Mouse (Mus musculus) forebrain, embryonic 10.5 days (tissue): ENCODE results near the gene Bcl11a. TPM values are rescaled to one million over a fixed set of nuclear protein-coding genes. Genes with fewer than 3 reads are reported as not detected.
A peak's percentile ranks its signal among the peaks of the same experiment; 100 is the strongest.

Source experiments
- DNase-seq: peaks from one replicate; pipeline ENCODE4 v3.0.0-alpha.2; 2017; ENCODE audit warnings: low spot score; ENCODE audit errors: extremely low spot score
- H3K27ac ChIP-seq: fragments of 300-500 bp; sonication (generic); 2 replicates; pipeline ENCODE4 v1.5.1; 2016; ENCODE audit warnings: mild to moderate bottlenecking
- H3K27me3 ChIP-seq: fragments of 300-500 bp; sonication (generic); 2 replicates; pipeline ENCODE4 v1.6.1; 2016; ENCODE audit warnings: mild to moderate bottlenecking; ENCODE audit not compliant: poor library complexity, severe bottlenecking
- H3K36me3 ChIP-seq: fragments of 300-500 bp; sonication (generic); replicated peaks from 2 replicates; pipeline ENCODE4 v1.6.1; 2016; ENCODE audit warnings: mild to moderate bottlenecking, moderate library complexity
- H3K4me1 ChIP-seq: fragments of 300-500 bp; sonication (generic); 2 replicates; pipeline ENCODE4 v1.6.1; 2016
- H3K4me3 ChIP-seq: fragments of 300-500 bp; sonication (generic); 2 replicates; pipeline ENCODE4 v1.5.1; 2016; ENCODE audit warnings: mild to moderate bottlenecking, moderate library complexity
- H3K9me3 ChIP-seq: fragments of 300-500 bp; sonication (generic); 2 replicates; pipeline ENCODE4 v1.6.1; 2016; ENCODE audit warnings: mild to moderate bottlenecking, moderate library complexity
- WGBS: fragments of 180-500 bp; shearing (Covaris S2); methylation state at CpG from one replicate; pipeline ENCODE4 v1.1.7; 2016; 5-methylcytosine and 5-hydroxymethylcytosine counted together
- polyA plus RNA-seq: library from polyadenylated mRNA; unstranded; fragments of >200 nt; fragmentation: Nextera tagmentation; extraction: Ambion mirVana; gene quantifications from 2 replicates; pipeline ENCODE4 v1.2.1, GENCODE M21; 2016

The Bcl11a gene
- polyA plus RNA-seq, 1 experiment from 2014 or later, result 44.1 TPM

GRCm38 (mm10) chr11:24095656-24096353 is 17.9 kb downstream of the Bcl11a start:
- no peak for DNase-seq
- 71% methylated on average over 7 of the region's 7 CpGs for WGBS
- Histone ChIP-seq H3K9me3 (no peaks in the 10 kb centered on the region), H3K27me3 (peaks cover 9% of the 10 kb centered on the region; the same call in 1 of the 2 replicates), H3K36me3 (peaks cover 18% of the 10 kb centered on the region), H3K4me3 (no peak overlapping the region), H3K4me1 (peaks cover 94% of the 10 kb centered on the region), H3K27ac (peak overlapping the region; percentile 72; the same call in 1 of the 2 replicates)

GRCm38 (mm10) chr11:24096483-24096882 is 18.6 kb downstream of the Bcl11a start:
- Histone ChIP-seq H3K4me3 (no peak overlapping the region; the same call in 1 of the 2 replicates), H3K9me3 (no peaks in the 10 kb centered on the region), H3K27ac (peak overlapping the region; percentile 72; the same call in 1 of the 2 replicates), H3K4me1 (peaks cover 95% of the 10 kb centered on the region), H3K27me3 (peaks cover 7% of the 10 kb centered on the region; the same call in 1 of the 2 replicates), H3K36me3 (peaks cover 18% of the 10 kb centered on the region)
- DNase-seq, result no peak
- 54% methylated on average over 6 of the region's 6 CpGs for WGBS

DNA sequence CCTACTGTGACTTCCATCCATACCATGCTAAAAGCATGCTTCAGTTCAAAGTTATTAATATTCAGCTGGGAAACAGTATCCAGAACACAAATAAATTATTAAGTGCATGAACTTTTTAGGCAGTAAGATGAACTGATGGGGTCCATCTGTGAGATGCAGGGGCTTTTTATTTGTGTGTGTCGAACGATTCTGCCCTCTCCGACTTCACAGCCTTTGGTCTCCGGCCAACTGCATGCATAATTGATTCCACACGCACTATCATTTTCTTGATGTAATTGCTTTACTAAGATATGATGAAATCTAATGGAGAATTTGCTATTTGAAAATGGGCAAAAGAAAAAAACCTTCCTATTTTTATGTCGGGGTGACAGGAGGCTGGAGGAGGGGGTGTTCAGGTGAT is 19.2 kb downstream of the Bcl11a start:
- no peak overlapping the region for H3K4me3 ChIP-seq
- peak overlapping the region; percentile 72; the same call in 1 of the 2 replicates for H3K27ac ChIP-seq
- H3K9me3 ChIP-seq, result no peaks in the 10 kb centered on the region
- H3K27me3 ChIP-seq, result peaks cover 4% of the 10 kb centered on the region; the same call in 1 of the 2 replicates
- WGBS, result 65% methylated on average over 6 of the region's 6 CpGs
- peaks cover 21% of the 10 kb centered on the region for H3K36me3 ChIP-seq
- DNase-seq, result no peak
- peaks cover 94% of the 10 kb centered on the region for H3K4me1 ChIP-seq

DNA sequence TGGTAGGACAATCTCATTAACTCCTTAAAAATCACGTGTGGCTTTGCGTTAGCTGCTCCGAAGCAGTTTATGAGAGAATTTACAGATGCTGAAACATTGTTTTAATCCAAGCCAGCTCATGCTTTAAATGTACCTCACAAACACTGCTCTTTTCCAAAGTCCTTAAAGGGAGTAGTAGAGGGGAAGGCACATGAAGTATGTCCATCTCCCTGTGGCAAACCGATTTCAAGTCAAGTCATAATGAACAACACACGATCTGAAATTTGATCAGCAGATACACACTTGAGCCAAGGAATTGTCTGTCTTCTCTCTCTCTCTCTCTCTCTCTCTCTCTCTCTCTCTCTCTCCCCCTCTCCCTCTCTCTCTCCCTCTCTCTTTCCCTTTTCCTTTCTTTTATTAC is 20.2 kb downstream of the Bcl11a start:
- H3K27ac ChIP-seq, result no peak overlapping the region
- no peaks in the 10 kb centered on the region for H3K27me3 ChIP-seq
- DNase-seq, result no peak
- 81% methylated on average over 5 of the region's 5 CpGs for whole genome bisulfite sequencing
- no peak overlapping the region for H3K4me3 ChIP-seq
- peaks cover 18% of the 10 kb centered on the region for H3K36me3 ChIP-seq
- H3K4me1 ChIP-seq, result peaks cover 87% of the 10 kb centered on the region
- H3K9me3 ChIP-seq, result no peaks in the 10 kb centered on the region

- 47% methylated on average over 3 of the region's 3 CpGs for WGBS
Measured at GRCm38 (mm10) chr11:24098662-24099061, 20.8 kb downstream of the Bcl11a start.

GRCm38 (mm10) chr11:24099215-24099614 is 21.4 kb downstream of the Bcl11a start:
- 91% methylated on average over 10 of the region's 10 CpGs for WGBS
- H3K36me3 ChIP-seq, result peaks cover 13% of the 10 kb centered on the region
- peak overlapping the region; percentile 74; the same call in 1 of the 2 replicates for H3K27ac ChIP-seq
- no peaks in the 10 kb centered on the region for H3K9me3 ChIP-seq
- H3K4me3 ChIP-seq, result no peak overlapping the region; the same call in 1 of the 2 replicates
- peaks cover 84% of the 10 kb centered on the region for H3K4me1 ChIP-seq
- no peaks in the 10 kb centered on the region for H3K27me3 ChIP-seq
- no peak for DNase-seq

More at GRCm38 (mm10) chr11:24098662-24099061, 20.8 kb downstream of the Bcl11a start:
- Histone ChIP-seq H3K36me3 (peaks cover 14% of the 10 kb centered on the region), H3K9me3 (no peaks in the 10 kb centered on the region), H3K27me3 (no peaks in the 10 kb centered on the region), H3K4me3 (no peak overlapping the region; the same call in 1 of the 2 replicates), H3K4me1 (peaks cover 89% of the 10 kb centered on the region), H3K27ac (peak overlapping the region; percentile 74; the same call in 1 of the 2 replicates)
- DNase-seq, result no peak

GRCm38 (mm10) chr11:24099886-24100293 is 22.0 kb downstream of the Bcl11a start:
- DNase-seq, result no peak
- WGBS, result 74% methylated on average over 7 of the region's 7 CpGs
- H3K27ac ChIP-seq, result peak overlapping the region; percentile 74; the same call in 1 of the 2 replicates
- H3K27me3 ChIP-seq, result no peaks in the 10 kb centered on the region
- peaks cover 78% of the 10 kb centered on the region for H3K4me1 ChIP-seq
- H3K9me3 ChIP-seq, result no peaks in the 10 kb centered on the region
- no peak overlapping the region for H3K4me3 ChIP-seq
- H3K36me3 ChIP-seq, result peaks cover 17% of the 10 kb centered on the region; the same call in 1 of the 2 replicates

DNA sequence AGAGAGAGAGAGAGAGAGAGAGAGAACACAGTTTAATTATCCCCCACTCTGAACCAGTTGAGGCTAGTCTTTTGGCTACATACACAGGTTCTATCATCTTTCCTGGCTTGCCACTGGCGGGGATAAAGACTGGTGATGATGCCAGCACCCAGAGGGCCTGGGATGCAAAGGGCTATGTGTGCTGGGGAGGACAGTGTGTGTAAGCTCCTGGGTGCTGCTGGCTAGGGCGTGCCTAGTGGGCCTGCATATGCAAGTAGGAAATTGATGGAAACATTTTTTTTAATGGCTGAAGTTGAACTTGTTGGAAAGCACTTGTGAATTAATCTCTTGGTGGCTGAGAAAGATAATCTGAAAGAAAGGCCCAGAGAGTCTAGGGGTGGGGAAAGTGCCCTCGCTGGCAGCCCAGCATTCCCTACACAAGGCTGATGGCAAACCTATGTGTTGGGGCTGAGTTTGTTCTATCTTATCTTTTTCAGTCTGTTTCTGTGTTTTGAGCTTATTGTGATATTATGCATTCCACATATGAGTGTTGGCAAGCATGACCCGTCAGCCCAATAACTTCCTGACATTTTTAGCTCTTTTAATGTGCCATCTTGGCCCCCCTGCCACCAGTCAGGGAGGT is 22.7 kb downstream of the Bcl11a start:
- no peak for DNase-seq
- peak overlapping the region; percentile 74 for H3K27ac ChIP-seq

GRCm38 (mm10) chr11:24101625-24102024 is 23.8 kb downstream of the Bcl11a start:
- DNase-seq, result no peak
- Histone ChIP-seq H3K4me1 (peaks cover 60% of the 10 kb centered on the region), H3K4me3 (no peak overlapping the region), H3K27me3 (no peaks in the 10 kb centered on the region), H3K27ac (no peak overlapping the region), H3K36me3 (peaks cover 21% of the 10 kb centered on the region; the same call in 1 of the 2 replicates), H3K9me3 (no peaks in the 10 kb centered on the region)
- 88% methylated on average over 3 of the region's 3 CpGs for WGBS

More for the DNA sequence above, 22.7 kb downstream of the Bcl11a start:
- no peaks in the 10 kb centered on the region for H3K9me3 ChIP-seq
- H3K27me3 ChIP-seq, result no peaks in the 10 kb centered on the region
- 82% methylated on average over 4 of the region's 4 CpGs for WGBS
- peaks cover 21% of the 10 kb centered on the region; the same call in 1 of the 2 replicates for H3K36me3 ChIP-seq
- peaks cover 71% of the 10 kb centered on the region for H3K4me1 ChIP-seq
- H3K4me3 ChIP-seq, result no peak overlapping the region

DNA sequence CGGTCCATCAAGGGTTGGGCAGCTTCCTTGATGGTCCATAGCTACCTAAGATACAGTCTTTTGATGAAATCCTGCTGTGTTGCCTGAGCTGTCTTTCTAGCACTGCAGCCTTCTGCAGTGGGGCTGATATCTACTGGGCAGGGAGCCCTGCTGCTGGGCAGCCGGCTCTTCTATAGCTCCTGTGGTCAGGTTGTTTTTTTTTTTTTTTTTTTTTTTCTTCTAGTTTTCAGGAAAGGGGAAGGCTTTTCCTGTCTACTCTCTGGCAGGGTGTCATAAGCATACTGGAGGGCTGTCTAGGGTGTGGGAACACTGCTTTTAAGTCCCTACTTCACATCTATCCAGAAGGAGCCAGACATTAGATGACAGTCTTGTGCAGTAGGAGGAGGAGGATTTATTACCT is 24.5 kb downstream of the Bcl11a start:
- peaks cover 53% of the 10 kb centered on the region for H3K4me1 ChIP-seq

DNA sequence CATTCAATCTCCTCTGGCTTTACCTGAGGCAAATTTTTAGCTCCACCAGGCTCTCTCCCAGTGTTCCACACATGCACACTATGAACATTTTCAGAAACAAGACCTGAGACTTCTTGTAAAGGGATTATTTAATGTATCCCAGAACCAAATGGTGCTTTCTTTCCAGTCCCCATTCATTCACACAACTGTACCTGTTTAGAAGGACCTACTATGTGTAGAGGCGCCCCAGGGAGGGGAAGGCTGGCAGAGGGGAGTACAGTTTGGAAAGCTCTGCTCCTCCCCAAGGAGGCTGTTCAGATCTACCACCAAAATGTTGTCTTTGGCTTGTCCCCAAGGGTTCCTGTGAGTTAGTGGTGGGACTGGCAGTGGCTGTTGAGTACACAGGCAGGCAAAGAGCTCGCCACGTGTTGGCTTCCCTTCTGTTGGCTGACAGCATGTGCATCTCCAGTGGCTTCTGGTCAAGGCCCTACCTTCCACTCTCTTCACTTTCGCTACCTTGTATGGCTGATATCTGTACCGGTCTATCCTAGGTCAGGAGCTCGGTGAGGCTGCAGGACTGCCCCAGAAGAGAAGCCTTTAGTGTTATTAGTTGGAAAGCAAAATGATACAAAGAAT is 25.4 kb downstream of the Bcl11a start:
- 89% methylated on average over 6 of the region's 6 CpGs for whole genome bisulfite sequencing
- peaks cover 21% of the 10 kb centered on the region; the same call in 1 of the 2 replicates for H3K36me3 ChIP-seq

More for the DNA sequence above, 24.5 kb downstream of the Bcl11a start:
- H3K27me3 ChIP-seq, result no peaks in the 10 kb centered on the region
- 86% methylated on average over 2 of the region's 2 CpGs for WGBS
- DNase-seq, result no peak
- H3K4me3 ChIP-seq, result no peak overlapping the region
- no peak overlapping the region for H3K27ac ChIP-seq
- H3K9me3 ChIP-seq, result no peaks in the 10 kb centered on the region
- peaks cover 21% of the 10 kb centered on the region; the same call in 1 of the 2 replicates for H3K36me3 ChIP-seq

GRCm38 (mm10) chr11:24107414-24107813 is 29.6 kb downstream of the Bcl11a start:
- Histone ChIP-seq H3K4me1 (peaks cover 18% of the 10 kb centered on the region), H3K27ac (no peak overlapping the region), H3K36me3 (peaks cover 14% of the 10 kb centered on the region; the same call in 1 of the 2 replicates), H3K9me3 (no peaks in the 10 kb centered on the region), H3K27me3 (no peaks in the 10 kb centered on the region), H3K4me3 (no peak overlapping the region)
- no peak for DNase-seq
- 89% methylated on average over 5 of the region's 5 CpGs for WGBS

More for the DNA sequence above, 25.4 kb downstream of the Bcl11a start:
- H3K27me3 ChIP-seq, result no peaks in the 10 kb centered on the region
- H3K4me1 ChIP-seq, result peaks cover 44% of the 10 kb centered on the region
- H3K9me3 ChIP-seq, result no peaks in the 10 kb centered on the region
- no peak overlapping the region for H3K27ac ChIP-seq
- no peak for DNase-seq
- no peak overlapping the region for H3K4me3 ChIP-seq
